Mouse (Mus musculus) myocyte (in vitro differentiated cells): Measurements from ENCODE around the gene Afg3l1. TPM values are rescaled to one million over a fixed set of nuclear protein-coding genes. Genes with fewer than 3 reads are reported as not detected.
"Not testable (repeated sequence)": the region's sequence is repeated elsewhere in the genome, so short reads cannot be mapped to it uniquely, and the experiment has no call there.

ENCODE experiments used
- H3K27me3 ChIP-seq: one replicate; pipeline ENCODE4 v1.6.1; 2011; ENCODE audit not compliant: control insufficient read depth, insufficient read depth, insufficient read length
- H3K36me3 ChIP-seq: one replicate; pipeline ENCODE4 v1.6.1; 2011; ENCODE audit not compliant: control insufficient read depth, insufficient read depth
- H3K4me2 ChIP-seq: one replicate; pipeline ENCODE4 v1.6.1; 2011; ENCODE audit warnings: low read depth, control low read depth
- H3K4me3 ChIP-seq: one replicate; pipeline ENCODE4 v1.5.1; 2011; ENCODE audit warnings: mild to moderate bottlenecking, control low read depth, moderate library complexity
- H3K79me2 ChIP-seq: one replicate; pipeline ENCODE4 v1.6.1; 2011; ENCODE audit not compliant: control insufficient read depth, insufficient read depth
- H3ac ChIP-seq: one replicate; pipeline ENCODE4 v1.6.1; 2011; ENCODE audit not compliant: control insufficient read depth, insufficient read length
- CEBPB ChIP-seq: IDR thresholded peaks from 2 replicates; pipeline ENCODE4 v1.6.1; 2011; ENCODE audit warnings: mild to moderate bottlenecking, moderate library complexity; ENCODE audit not compliant: poor library complexity, insufficient read depth, severe bottlenecking
- E2F4 ChIP-seq: IDR thresholded peaks from one replicate; pipeline ENCODE4 v1.6.1; 2011; ENCODE audit warnings: mild to moderate bottlenecking, control low read depth, moderate library complexity; ENCODE audit not compliant: insufficient read depth
- MAX ChIP-seq: IDR thresholded peaks from one replicate; pipeline ENCODE4 v1.6.1; 2011; ENCODE audit warnings: low read depth, mild to moderate bottlenecking, control low read depth
- MYOD1 ChIP-seq, 3 experiments: IDR thresholded peaks; one replicate each; pipeline ENCODE4 v1.6.1; 2011; ENCODE audit warnings: control low read depth in 2 of 3, low read depth in 2 of 3, mild to moderate bottlenecking in 2 of 3, moderate library complexity in 1 of 3; ENCODE audit not compliant: insufficient read length in 2 of 3, control insufficient read depth in 1 of 3
- MYOG ChIP-seq, 3 experiments: IDR thresholded peaks; one replicate each; pipeline ENCODE4 v1.6.1; 2011; ENCODE audit warnings: control low read depth in 2 of 3, low read depth in 2 of 3, mild to moderate bottlenecking in 2 of 3; ENCODE audit not compliant: insufficient read length in 2 of 3, control insufficient read depth in 1 of 3, insufficient read depth in 1 of 3
- POLR2A ChIP-seq: IDR thresholded peaks from one replicate; pipeline ENCODE4 v1.6.1; 2011; ENCODE audit warnings: low read depth, mild to moderate bottlenecking, control low read depth, moderate library complexity; ENCODE audit not compliant: insufficient read length
- POLR2AphosphoS2 ChIP-seq: IDR thresholded peaks from one replicate; pipeline ENCODE4 v1.6.1; 2011; ENCODE audit warnings: low read depth, control low read depth; ENCODE audit not compliant: insufficient read length
- REST ChIP-seq: IDR thresholded peaks from one replicate; pipeline ENCODE4 v1.6.1; 2011; ENCODE audit warnings: mild to moderate bottlenecking, control low read depth, moderate library complexity; ENCODE audit not compliant: insufficient read depth, insufficient read length
- SRF ChIP-seq: IDR thresholded peaks from one replicate; pipeline ENCODE4 v1.6.1; 2011; ENCODE audit warnings: low read depth; ENCODE audit not compliant: control insufficient read depth, insufficient read length
- TCF12 ChIP-seq: IDR thresholded peaks from one replicate; pipeline ENCODE4 v1.6.1; 2011; ENCODE audit warnings: mild to moderate bottlenecking, control low read depth; ENCODE audit not compliant: poor library complexity, insufficient read depth, severe bottlenecking
- TCF3 ChIP-seq: IDR thresholded peaks from one replicate; pipeline ENCODE4 v1.6.1; 2011; ENCODE audit warnings: low read depth, control low read depth; ENCODE audit not compliant: insufficient read length
- USF1 ChIP-seq: IDR thresholded peaks from one replicate; pipeline ENCODE4 v1.6.1; 2011; ENCODE audit warnings: low read depth, mild to moderate bottlenecking, control low read depth, moderate library complexity
- polyA plus RNA-seq: library from polyadenylated mRNA; unstranded; fragments of >200 nt; fragmentation: generic; extraction: Trizol; gene quantifications from one replicate; pipeline ENCODE4 v1.2.1, GENCODE M21; 2012; ENCODE audit warnings: missing spikeins

Gene Afg3l1
- polyA plus RNA-seq, 1 experiment: 35.0 TPM

- Histone ChIP-seq H3K27me3 (no peaks in the 10 kb centered on the region), H3K4me2 (no peak overlapping the region), H3K4me3 (no peak overlapping the region), H3K79me2 (no peaks in the 10 kb centered on the region), H3K36me3 (peaks cover 6% of the 10 kb centered on the region), H3ac (no peak overlapping the region)
- TF ChIP-seq MYOD1 (IDR thresholded peaks at IDR 0.05; ENCODE audit: control insufficient read depth in 1 of 3, insufficient read length in 2 of 3, low read depth in 2 of 3): no peak
- TF ChIP-seq USF1: no peak
- no peak for TF ChIP-seq POLR2A
- TF ChIP-seq CEBPB: no peak
Observed at GRCm38 (mm10) chr8:123450783-123451182, 26.9 kb upstream of the Afg3l1 start.

- H3K27me3 ChIP-seq, H3K36me3 ChIP-seq: not testable (repeated sequence)
Observed at GRCm38 (mm10) chr8:123451747-123452146, 26.0 kb upstream of the Afg3l1 start.

GRCm38 (mm10) chr8:123452149-123452548, 25.6 kb upstream of the Afg3l1 start:
- Histone ChIP-seq H3K4me2 (no peak overlapping the region), H3K79me2 (no peaks in the 10 kb centered on the region), H3K36me3 (peaks cover 6% of the 10 kb centered on the region), H3K27me3 (no peaks in the 10 kb centered on the region), H3K4me3 (no peak overlapping the region), H3ac (no peak overlapping the region)
- TF ChIP-seq USF1 (no peak), E2F4 (no peak), TCF3 (no peak), CEBPB (no peak), POLR2A (no peak), TCF12 (no peak), REST (no peak), POLR2AphosphoS2 (no peak), SRF (no peak), MYOD1 (IDR thresholded peaks at IDR 0.05; ENCODE audit: control insufficient read depth in 1 of 3, insufficient read length in 2 of 3, low read depth in 2 of 3) (no peak), MYOG (IDR thresholded peaks at IDR 0.05; ENCODE audit: control insufficient read depth in 1 of 3, insufficient read depth in 1 of 3, insufficient read length in 2 of 3, low read depth in 2 of 3) (no peak), MAX (no peak)

More at GRCm38 (mm10) chr8:123451747-123452146, 26.0 kb upstream of the Afg3l1 start:
- H3ac ChIP-seq, H3K4me2 ChIP-seq, H3K79me2 ChIP-seq, H3K4me3 ChIP-seq: not testable (repeated sequence)

- Histone ChIP-seq H3K79me2 (no peaks in the 10 kb centered on the region), H3ac (no peak overlapping the region), H3K4me3 (no peak overlapping the region), H3K36me3 (peaks cover 6% of the 10 kb centered on the region), H3K4me2 (no peak overlapping the region), H3K27me3 (no peaks in the 10 kb centered on the region)
- TF ChIP-seq MYOG (IDR thresholded peaks at IDR 0.05; ENCODE audit: control insufficient read depth in 1 of 3, insufficient read depth in 1 of 3, insufficient read length in 2 of 3, low read depth in 2 of 3): no peak
- TF ChIP-seq POLR2A: no peak
- no peak for TF ChIP-seq TCF3
- no peak for TF ChIP-seq E2F4
- no peak for TF ChIP-seq POLR2AphosphoS2
- no peak for TF ChIP-seq MYOD1 (IDR thresholded peaks at IDR 0.05; ENCODE audit: control insufficient read depth in 1 of 3, insufficient read length in 2 of 3, low read depth in 2 of 3)
- no peak for TF ChIP-seq USF1
- TF ChIP-seq SRF: no peak
- TF ChIP-seq TCF12: no peak
- no peak for TF ChIP-seq REST
- no peak for TF ChIP-seq MAX
- no peak for TF ChIP-seq CEBPB
Observed at GRCm38 (mm10) chr8:123453291-123453690, 24.4 kb upstream of the Afg3l1 start.

GRCm38 (mm10) chr8:123453951-123454350, 23.8 kb upstream of the Afg3l1 start:
- H3K27me3 ChIP-seq: no peaks in the 10 kb centered on the region
- TF ChIP-seq MAX: no peak
- TF ChIP-seq POLR2AphosphoS2: no peak
- TF ChIP-seq MYOD1 (IDR thresholded peaks at IDR 0.05; ENCODE audit: control insufficient read depth in 1 of 3, insufficient read length in 2 of 3, low read depth in 2 of 3): no peak
- TF ChIP-seq POLR2A: no peak
- peaks cover 6% of the 10 kb centered on the region for H3K36me3 ChIP-seq
- H3K4me2 ChIP-seq: no peak overlapping the region
- no peaks in the 10 kb centered on the region for H3K79me2 ChIP-seq
- no peak overlapping the region for H3K4me3 ChIP-seq
- no peak overlapping the region for H3ac ChIP-seq

- Histone ChIP-seq H3ac (no peak overlapping the region), H3K79me2 (no peaks in the 10 kb centered on the region), H3K4me3 (no peak overlapping the region), H3K36me3 (peaks cover 6% of the 10 kb centered on the region), H3K27me3 (no peaks in the 10 kb centered on the region), H3K4me2 (no peak overlapping the region)
- TF ChIP-seq SRF (no peak), REST (no peak), CEBPB (no peak), USF1 (no peak), TCF3 (no peak), TCF12 (no peak), MAX (no peak), POLR2A (no peak), POLR2AphosphoS2 (no peak), MYOD1 (IDR thresholded peaks at IDR 0.05; ENCODE audit: control insufficient read depth in 1 of 3, insufficient read length in 2 of 3, low read depth in 2 of 3) (no peak), MYOG (IDR thresholded peaks at IDR 0.05; ENCODE audit: control insufficient read depth in 1 of 3, insufficient read depth in 1 of 3, insufficient read length in 2 of 3, low read depth in 2 of 3) (no peak), E2F4 (no peak)
Observed at GRCm38 (mm10) chr8:123454559-123454958, 23.1 kb upstream of the Afg3l1 start.
